Mouse (Mus musculus): ENCODE results near the gene Fam45a.

The Fam45a gene

DNA sequence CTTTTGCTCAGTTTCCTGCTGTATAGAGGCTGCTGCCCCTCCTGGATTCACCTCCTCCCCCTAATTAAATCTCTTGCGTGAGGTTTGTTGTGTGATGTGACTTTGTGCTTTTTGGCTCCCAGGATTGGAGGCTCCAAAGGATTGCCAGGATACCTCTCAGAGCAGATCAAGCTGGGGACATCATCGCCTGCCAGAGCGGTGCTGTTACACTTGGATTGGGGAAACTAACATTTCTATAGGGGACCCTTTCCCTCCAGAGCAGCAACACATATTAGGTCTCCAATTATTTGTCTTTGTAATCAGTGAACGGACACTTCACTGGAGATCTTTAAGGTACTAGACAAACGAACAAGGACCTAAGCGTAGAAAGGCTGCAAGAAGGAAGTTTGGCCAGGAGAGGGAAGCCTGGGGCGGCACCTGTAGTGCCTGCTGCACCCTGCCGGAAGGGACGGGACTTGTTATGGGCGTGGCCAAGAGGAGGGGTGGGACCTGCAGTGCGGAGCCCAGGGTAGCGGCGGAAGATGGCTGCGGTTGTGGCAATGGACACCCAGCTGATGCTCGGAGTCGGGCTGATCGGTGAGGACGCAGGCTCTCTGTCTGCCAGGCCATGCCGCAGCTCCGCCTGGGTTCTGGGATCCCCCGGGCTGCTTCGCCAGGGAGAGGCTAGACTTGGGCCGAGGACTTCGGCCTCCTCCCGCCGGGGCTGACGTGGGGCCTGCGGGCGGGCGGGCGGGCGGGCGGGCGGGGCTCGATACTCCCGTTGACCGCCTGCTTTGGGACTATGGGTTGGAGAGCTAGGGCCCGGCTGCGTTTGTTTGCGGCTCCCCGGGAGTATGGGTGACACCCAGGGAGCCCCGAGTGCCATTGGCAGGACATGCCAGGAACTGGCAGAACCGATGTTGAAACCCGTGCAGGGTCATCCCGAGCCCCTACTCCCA, at the start of gene Fam45a:
Gene Fam45a, plus strand, starts transcription at position 488 of the 938 bp plus-strand sequence.
- DNase-seq (ENCODE audit: low read depth, low spot score), result peak; percentile 87

DNA sequence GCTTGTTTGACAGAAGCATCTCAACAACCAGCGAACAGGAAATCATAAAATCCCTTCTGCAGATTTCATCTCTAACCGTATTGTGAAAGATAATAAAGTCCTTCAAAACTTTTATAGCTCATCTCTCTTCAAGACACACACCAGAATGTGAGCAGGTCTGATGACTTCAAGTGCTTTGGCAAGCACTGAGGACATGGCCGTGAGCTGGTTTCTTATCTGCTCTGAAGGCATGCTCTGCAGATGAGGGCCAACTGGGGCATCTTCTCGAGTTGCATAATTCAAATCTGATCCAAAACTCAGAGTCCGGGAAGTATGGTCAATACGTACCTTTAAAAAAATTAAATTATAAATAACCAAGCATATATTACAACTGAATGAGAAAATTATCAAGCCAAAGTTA, 38.0 kb upstream of the Fam45a start:
- no peak for DNase-seq (ENCODE audit: low read depth, low spot score)

DNA sequence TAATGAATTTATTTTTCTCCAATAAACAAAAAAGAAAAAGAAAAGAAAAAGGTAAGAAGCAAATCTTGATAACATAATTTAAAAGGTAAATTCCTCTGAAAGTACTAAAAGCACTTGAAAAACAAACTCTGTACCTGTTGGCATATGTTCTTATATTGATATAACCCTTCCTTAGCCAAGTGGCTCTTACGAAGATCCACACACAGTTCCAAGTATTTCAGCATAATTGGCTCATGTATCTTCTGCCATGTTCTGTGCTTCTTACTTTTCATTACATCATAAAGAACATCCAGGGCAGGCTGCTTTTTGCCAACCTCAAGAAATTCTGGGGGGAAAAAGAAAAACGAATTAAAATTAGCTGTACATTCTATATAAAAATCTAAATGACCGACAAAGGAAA, 29.4 kb upstream of the Fam45a start:
- no peak for DNase-seq (ENCODE audit: low read depth, low spot score)

DNA sequence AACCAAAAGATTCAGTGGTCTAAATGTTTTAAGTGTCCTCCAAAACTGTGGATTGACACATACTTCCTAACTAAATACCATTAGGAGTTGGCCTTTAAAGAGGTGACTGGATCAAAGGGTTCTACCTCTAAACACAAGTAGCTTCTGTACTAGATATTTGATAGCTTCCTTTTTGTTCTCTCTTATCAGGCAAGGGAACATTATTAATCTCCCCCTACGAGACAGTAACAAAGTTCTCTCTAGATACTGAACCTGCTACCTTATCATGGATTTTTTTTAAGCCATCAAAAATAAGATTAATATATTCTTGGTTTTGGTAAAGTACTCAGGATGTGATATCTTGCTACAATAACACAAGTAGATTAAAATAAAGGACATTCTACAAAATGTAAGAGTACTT, 26.7 kb upstream of the Fam45a start:
- no peak for DNase-seq (ENCODE audit: low read depth, low spot score)

DNA sequence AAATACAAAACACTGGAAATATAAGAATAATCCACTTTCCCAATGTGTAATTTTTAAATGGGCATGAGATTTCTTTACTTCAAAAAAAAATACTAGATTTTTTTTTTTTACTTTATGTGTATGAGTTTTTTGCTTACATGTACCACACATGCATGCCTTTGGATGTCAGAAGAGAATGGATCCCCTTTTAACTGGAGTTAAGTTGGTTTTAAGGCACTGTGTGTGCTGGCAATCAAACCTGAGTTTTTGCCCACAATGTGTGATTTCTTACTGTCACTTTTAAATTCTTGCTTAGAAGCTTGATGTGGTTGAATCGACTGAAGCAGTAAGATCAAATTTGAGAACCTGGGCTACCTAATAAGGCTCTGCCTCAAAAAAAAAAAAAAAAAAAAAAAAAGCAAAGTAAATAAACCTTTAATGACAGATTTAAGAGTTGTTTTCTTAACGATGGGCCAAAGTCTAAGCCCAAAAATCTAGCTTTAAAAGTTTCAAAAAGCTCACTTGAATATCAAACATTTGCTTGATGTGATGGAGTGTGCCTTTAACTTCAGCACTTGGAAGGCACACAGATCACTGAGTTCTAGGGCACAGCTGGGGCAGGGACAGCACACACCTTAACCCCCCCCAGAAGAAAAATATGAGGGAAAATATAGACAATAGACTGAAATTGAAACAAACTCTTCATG, 23.8 kb upstream of the Fam45a start:
- DNase-seq (ENCODE audit: low read depth, low spot score), result no peak

DNA sequence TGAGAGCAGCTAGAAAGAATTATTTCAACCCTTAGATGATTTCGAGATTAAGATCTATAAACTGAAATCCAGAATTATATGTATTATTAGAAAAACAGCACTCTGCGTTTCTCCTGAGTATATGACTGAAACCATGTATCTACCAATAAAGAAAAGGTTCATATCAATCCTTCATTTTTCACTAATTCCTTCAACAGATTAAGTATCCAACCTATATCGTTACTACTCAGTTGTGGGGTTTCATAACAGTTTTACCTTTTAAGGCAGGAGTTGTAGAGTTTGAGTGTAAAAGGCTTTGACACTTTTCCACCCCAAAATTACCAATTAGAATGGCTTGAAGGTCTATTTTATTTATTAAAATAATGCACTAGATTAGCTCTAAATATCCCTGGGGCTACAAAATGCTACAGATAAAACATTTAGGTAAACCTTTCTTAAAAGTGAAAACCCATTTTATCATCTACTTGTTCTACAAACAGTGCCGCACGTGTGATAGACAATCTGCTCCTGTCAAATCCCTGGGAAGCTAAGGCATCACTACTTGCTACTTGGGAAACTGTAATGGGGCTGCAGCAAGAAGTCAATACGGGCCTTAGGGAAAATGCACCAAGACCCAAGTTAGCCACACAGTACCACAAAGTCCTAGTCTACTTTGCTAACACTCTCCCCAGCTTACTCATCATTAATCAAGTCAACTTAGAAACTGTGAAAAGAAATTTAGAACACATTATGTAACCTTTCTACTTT, 23.0 kb upstream of the Fam45a start:
- DNase-seq (ENCODE audit: low read depth, low spot score), result no peak

DNA sequence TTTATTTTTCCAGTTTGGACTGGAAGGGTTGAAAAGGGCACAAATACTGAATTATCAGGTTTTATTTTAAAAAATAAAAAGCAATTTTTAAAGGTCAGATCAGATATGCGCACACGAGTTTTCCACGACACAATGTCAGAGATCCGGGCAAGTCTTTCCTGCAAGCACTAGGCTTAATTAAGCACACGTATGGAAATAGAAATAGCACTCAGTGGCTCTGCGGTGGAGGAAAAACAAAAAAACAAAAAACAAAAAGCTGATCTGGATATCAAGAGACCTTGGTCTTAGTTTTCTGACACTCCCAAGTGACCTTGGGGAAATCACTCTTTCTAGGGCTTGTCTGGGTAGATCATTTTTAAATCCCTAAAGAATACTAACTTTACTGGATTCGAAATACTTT, 21.9 kb upstream of the Fam45a start:
- no peak for DNase-seq (ENCODE audit: low read depth, low spot score)

DNA sequence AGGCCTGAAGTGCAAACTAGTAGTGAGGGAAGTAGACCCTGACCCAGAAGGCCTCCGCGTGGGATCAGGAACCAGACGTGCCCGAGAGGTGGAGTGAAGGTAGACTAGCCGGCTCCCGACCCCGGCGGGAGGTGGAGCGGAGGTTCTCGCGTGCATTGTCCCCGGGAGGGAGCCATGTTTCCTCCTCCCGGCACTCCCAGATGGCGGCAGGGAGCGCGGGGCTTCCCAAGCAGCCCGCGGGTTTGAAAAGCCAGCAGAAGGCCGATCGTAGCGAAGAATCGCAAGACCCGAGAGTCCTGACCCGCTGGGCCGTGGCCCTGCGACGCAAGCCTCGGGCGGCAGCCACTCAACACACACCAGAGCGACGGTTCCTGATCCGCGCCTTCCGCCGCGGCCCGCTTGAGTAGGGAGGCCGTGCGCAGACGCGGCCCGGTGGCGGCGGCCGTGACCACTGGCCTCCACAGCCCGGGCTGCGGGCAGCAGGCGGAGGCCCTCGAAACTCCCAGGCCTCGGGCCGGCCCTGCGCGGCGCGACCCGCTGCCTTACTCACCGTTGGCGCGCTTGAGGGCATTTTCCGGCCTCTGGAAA, 21.4 kb upstream of the Fam45a start:
- peak; percentile 32 for DNase-seq (ENCODE audit: low read depth, low spot score)

DNA sequence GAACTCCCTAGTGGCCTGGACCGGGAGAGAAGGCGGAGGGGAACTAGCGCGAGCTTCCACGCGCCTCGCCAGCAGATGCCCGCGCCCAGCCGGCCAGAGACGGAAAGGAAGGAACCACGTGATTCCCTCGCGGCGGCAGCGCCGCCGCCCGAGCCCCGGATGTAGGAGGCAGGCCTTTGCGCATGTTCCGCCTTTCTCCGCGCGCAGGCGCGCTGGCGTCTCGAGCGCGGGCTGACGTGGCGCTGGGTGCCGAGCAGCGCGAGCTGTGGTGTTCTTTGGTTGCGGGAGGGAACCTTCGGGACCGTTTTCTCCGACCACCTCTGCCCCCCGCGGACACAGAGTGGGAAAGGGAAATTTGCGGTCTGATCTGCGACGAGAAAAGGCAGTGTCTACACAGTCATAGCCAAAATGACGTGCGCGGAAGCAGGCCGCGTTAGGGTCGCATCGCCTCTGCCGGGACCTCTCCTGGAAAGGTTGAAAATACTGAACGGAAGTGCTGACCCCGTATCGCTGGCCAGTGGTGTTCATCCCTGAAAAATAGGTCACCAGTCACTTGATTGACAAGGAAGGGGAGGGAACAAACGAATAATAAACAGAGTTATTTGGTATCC, 20.7 kb upstream of the Fam45a start, which contains the start of gene Eif3a:
Gene Eif3a, minus strand, starts transcription at position 108 of the 611 bp plus-strand sequence.
- peak; percentile 96 for DNase-seq (ENCODE audit: low read depth, low spot score)

DNA sequence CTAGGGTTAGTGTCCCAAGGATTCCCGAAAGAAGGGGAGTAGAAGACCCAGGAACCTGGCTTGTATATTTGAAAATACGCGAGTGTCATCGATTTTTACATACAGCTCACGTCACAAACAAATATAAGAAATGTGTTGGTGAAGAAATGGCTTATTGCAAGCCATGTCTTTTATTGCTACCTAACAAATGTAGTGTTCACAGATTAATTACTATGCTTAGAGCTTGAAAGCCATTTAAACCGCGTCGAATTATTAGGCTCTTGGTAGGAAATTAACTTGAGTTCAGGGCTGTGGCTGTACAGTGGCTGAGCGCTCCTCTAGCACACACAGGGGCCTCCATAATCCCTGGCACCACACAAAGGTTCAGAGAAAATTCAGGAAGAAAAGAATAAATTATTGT, 20.2 kb upstream of the Fam45a start:
- no peak for DNase-seq (ENCODE audit: low read depth, low spot score)

DNA sequence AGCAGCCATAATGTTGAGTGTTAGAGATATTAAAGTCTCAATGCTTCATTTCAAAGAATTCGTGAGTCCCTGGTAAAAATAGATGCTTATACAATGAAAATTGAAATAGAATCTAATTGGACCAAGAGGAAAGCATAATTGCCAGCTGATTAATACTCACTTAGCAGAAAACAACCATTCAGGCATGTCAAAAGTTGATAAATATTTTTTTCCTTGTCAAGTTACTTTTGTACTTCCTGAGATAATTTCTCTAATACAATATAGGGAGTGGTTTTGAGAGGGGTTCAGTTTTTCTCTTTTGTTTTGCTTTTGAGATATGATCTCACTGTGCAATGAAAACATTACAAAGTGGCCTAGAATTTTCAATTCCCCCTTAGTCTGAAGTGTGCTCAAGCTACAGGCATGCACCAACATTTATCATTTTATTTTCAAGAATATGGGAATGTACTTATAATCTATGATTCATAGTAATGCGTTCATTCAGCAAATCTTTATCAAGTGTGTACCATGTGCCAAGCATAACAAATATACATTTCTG, 18.1 kb upstream of the Fam45a start:
- no peak for DNase-seq (ENCODE audit: low read depth, low spot score)

DNA sequence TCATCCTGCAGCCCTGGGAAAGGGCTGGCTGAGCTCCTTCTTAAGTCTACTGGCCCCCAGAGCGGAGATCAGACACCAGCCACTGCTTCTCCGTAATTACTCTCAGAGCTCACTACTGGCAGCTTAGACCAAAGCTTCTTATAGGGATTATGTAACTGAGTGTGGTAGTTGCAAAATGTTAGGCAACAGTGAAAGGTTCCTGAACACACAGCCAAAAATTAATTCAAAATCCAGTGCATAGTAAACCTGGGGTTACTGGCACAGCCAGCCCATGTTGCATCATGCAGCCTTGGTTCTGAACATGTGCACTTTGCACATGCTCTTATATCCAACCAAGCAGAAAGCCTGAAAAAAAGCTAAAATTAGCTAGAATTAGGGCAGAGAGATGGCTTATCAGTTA, 16.1 kb upstream of the Fam45a start:
- DNase-seq (ENCODE audit: low read depth, low spot score), result no peak

DNA sequence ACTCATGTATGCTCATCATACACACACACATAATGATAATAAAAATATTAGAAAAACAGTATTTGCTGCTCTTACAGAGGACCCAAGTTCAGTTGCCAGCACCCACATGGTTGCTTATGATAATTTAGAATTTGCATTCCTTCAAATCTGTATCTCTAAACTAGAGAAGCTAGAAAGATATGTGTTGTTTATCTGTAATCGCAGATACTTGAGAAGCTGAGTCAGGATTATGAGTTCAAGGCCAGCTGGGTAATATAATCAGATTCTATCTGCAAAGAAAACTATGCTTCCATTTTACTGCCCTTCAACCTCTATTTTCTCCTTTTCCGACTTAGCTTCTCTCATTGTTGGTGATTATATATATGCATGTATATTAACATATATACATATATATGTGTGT, 14.0 kb upstream of the Fam45a start:
- DNase-seq (ENCODE audit: low read depth, low spot score), result no peak

DNA sequence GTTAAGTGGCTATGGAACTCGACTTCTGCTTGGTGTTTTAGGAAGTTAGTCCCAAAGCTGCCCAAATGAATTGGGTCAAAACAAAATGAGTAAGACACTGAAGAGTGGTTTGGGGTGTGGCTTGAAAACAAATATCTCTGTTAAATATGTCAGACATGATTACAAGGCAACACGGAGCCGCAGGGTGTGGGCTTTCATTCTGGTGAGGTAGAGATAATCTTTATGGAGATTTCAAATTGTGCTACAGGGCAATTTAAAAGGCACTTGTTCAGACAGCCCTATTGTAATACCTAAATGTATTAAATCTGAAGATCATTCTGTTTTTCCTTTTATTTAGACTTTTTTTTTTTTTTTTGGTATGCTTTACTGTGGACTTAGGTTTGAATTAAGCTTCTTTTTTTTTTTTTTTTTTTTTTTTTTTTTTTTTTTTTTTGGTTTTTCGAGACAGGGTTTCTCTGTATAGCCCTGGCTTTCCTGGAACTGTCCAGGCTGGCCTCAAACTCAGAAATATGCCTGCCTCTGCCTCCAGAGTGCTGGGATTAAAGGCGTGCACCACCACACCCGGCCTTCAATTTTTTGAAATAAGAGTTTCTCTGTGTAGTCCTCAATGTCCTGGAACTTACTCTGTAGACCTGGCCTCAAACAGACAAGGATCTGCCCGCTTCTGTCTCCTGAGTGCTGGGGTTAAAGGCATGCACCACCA, 11.4 kb upstream of the Fam45a start:
- DNase-seq (ENCODE audit: low read depth, low spot score), result no peak

DNA sequence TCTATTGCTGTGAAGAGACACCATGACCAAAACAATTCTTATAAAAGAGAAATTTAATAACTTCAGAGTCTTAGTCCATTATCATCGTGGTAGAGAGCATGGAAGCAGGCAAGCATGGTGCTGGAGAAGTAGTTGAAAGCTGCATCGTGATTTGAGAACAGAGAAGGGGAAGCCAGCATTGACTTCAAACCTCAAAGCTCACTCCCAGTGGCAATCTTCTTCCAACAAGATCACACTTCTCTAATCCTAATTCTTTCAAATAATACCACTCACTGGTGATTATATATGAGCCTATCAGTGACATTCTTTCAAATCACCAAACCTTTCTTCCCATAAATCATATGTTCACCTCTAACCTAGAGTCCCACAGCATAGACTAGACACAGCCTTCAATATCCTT, 6.5 kb upstream of the Fam45a start:
- no peak for DNase-seq (ENCODE audit: low read depth, low spot score)

DNA sequence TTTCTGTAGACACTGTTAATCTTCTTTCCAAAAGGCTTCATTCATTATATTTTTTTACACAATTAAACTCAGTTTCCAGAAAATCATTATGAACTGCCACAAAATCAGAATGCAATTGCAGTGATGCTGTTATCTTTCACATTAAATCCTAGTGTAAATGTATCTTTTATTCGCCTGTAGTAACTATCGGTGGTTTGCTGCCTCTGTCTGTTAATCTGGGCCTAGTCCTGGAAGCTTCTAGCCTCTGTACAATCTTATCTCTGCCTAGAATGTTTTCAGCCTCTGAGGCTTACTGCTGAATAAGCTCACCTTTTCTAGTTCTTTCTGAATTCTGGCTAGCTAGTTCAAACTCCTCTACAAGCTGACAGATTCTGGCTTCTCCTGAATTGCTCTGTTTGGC, 1.5 kb upstream of the Fam45a start:
- no peak for DNase-seq (ENCODE audit: low read depth, low spot score)

DNA sequence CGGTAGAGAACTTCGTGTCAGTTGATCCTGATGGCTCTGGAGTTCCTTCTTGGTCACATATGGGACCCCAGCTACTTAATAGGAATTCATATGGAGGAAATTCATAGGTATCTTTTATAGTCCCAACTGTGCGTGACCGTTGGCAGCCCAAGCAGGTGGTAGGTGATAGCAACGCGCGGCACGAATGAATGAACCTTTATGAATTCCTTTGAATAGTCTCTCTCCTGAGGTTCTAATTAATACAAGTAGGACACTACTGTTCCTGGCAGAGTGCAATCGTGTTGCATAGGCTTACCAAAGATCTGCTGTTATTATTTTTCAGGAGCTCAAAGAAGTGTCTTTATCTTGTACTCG, 628 bp downstream of the Fam45a start:
- DNase-seq (ENCODE audit: low read depth, low spot score), result peak; percentile 2

DNA sequence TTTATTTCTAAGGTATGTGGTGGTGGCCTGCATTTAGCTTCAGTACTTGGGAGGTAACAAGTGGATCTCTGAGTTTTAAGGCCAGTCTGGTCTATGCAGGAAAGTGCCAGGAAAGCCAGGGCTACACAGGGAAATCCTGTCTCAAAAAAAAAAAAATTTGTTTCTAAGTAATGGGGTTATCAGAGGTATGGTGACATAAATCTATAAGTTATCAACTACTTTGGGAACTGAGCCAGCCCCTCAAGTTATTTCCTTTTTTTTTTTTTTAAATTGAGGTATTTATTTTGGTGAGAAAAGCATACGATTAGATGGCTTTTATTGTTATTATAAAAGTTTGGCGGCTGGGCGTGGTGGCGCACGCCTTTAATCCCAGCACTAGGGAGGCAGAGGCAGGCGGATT, 1.7 kb downstream of the Fam45a start:
- no peak for DNase-seq (ENCODE audit: low read depth, low spot score)

DNA sequence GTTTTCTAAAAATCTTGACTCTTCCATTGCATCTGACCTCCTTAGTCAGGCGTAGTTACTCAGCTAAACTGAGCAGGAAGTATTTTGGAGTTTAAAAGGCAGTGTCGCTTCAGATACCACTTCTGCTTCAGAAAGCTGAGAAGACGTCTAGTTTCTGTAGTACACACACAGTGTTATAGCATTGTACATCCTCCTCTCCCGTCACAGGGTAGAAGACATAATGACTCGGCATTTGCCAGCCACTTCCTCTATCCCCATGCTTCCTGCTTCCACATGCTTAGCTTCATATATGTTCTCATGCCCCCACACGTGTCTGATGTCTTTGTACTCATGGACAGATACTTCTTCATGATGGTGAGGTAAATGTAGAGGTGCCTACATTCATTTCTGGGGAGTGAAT, 7.3 kb downstream of the Fam45a start:
- peak; percentile 4 for DNase-seq (ENCODE audit: low read depth, low spot score)

DNA sequence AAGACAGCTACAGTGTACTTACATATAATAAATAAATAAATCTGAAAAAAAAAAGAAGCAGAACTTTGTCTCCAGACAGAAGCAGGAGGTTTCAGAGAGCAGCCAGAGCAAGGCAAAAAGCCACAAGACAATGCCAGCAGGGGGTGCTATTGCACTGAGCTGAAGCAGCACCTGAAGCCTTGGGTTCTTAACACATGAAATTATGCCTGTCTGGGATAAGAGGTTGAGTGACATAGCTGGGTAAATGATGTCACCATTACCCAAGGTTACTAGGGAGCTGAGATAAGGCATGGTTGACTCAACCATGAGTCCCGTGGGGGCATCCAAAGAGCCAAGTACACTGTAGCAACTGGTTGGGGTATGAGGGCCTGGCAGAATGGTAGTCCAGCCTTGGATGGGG, 26.4 kb downstream of the Fam45a start:
- DNase-seq (ENCODE audit: low read depth, low spot score), result peak; percentile 44

DNA sequence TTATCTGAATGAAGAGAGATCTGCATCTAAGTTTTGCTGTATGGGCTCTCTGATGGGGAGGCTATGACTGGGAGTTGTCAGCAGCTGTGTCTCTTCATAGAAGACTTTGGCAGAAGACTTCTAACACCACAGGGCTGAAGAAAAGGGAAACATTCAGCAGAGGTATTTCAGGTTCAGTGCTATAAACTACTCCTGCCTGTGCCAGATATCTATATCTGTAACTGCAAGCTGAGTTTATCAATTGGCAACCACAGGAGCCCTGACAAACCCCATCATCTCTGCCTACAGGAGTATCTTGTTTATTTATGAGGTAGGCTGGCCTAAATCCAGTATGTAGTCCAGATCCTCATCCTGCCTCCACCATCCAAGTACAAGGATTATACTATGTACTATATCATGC, 31.9 kb downstream of the Fam45a start:
- no peak for DNase-seq (ENCODE audit: low read depth, low spot score)

Data from skeletal muscle tissue, adult 2 months (tissue).